Mouse (Mus musculus): ENCODE measurements around the gene Aacs. TPM values are rescaled to one million over a fixed set of nuclear protein-coding genes. Genes with fewer than 3 reads are reported as not detected.

Aacs gene
- polyA plus RNA-seq, 1 experiment from 2014 or later, result 63.6 TPM

- Histone ChIP-seq H3K9ac (replicated peaks; ENCODE audit: low read length) (no peak overlapping the region), H3K4me3 (replicated peaks; ENCODE audit: low read depth, low read length) (no peak overlapping the region), H3K9me3 (ENCODE audit: control insufficient read depth, low read length) (no peaks in the 10 kb centered on the region), H3K4me1 (ENCODE audit: control insufficient read depth, insufficient read depth, low read length) (no peaks in the 10 kb centered on the region), H3K27me3 (ENCODE audit: control insufficient read depth, insufficient read depth, low read length) (no peaks in the 10 kb centered on the region), H3K4me2 (ENCODE audit: low read length) (no peak overlapping the region), H3K36me3 (ENCODE audit: control insufficient read depth, insufficient read depth, low read length) (peaks cover 65% of the 10 kb centered on the region), H3K27ac (replicated peaks; ENCODE audit: low read depth, low read length) (no peak overlapping the region)
- no peak for ATAC-seq (ENCODE audit: low FRiP score, low TSS enrichment)
- no peak for DNase-seq
- 94% methylated on average over 10 of the region's 10 CpGs for WGBS
Measured at GRCm38 (mm10) chr5:125508006-125508405, 32.4 kb downstream of the Aacs start.

- no peaks in the 10 kb centered on the region for H3K4me1 ChIP-seq (ENCODE audit: control insufficient read depth, insufficient read depth, low read length)
- no peaks in the 10 kb centered on the region for H3K9me3 ChIP-seq (ENCODE audit: control insufficient read depth, low read length)
- no peak overlapping the region for H3K27ac ChIP-seq (replicated peaks; ENCODE audit: low read depth, low read length)
- no peaks in the 10 kb centered on the region for H3K27me3 ChIP-seq (ENCODE audit: control insufficient read depth, insufficient read depth, low read length)
- ATAC-seq (ENCODE audit: low FRiP score, low TSS enrichment) (no peak), DNase-seq (peak; percentile 61)
- 54% methylated on average over 5 of the region's 5 CpGs for WGBS
- no peak overlapping the region for H3K9ac ChIP-seq (replicated peaks; ENCODE audit: low read length)
- no peak overlapping the region for H3K4me3 ChIP-seq (replicated peaks; ENCODE audit: low read depth, low read length)
- peaks cover 69% of the 10 kb centered on the region for H3K36me3 ChIP-seq (ENCODE audit: control insufficient read depth, insufficient read depth, low read length)
- no peak overlapping the region for H3K4me2 ChIP-seq (ENCODE audit: low read length)
Measured at GRCm38 (mm10) chr5:125509541-125509940, 33.9 kb downstream of the Aacs start.

- H3K36me3 ChIP-seq (ENCODE audit: control insufficient read depth, insufficient read depth, low read length), result peaks cover 72% of the 10 kb centered on the region
- ATAC-seq (ENCODE audit: low FRiP score, low TSS enrichment) (no peak), DNase-seq (peak; percentile 52)
- H3K4me3 ChIP-seq (replicated peaks; ENCODE audit: low read depth, low read length), result no peak overlapping the region
- no peaks in the 10 kb centered on the region for H3K4me1 ChIP-seq (ENCODE audit: control insufficient read depth, insufficient read depth, low read length)
- 82% methylated on average over 12 of the region's 12 CpGs for WGBS
- no peak overlapping the region for H3K9ac ChIP-seq (replicated peaks; ENCODE audit: low read length)
- no peak overlapping the region; the same call in 1 of the 2 replicates for H3K27ac ChIP-seq (replicated peaks; ENCODE audit: low read depth, low read length)
- no peaks in the 10 kb centered on the region for H3K9me3 ChIP-seq (ENCODE audit: control insufficient read depth, low read length)
- no peaks in the 10 kb centered on the region for H3K27me3 ChIP-seq (ENCODE audit: control insufficient read depth, insufficient read depth, low read length)
- H3K4me2 ChIP-seq (ENCODE audit: low read length), result no peak overlapping the region
Measured at GRCm38 (mm10) chr5:125515006-125515405, 39.4 kb downstream of the Aacs start.

GRCm38 (mm10) chr5:125518640-125519039, 43.0 kb downstream of the Aacs start:
- Histone ChIP-seq H3K9me3 (ENCODE audit: control insufficient read depth, low read length) (no peaks in the 10 kb centered on the region), H3K9ac (replicated peaks; ENCODE audit: low read length) (no peak overlapping the region), H3K36me3 (ENCODE audit: control insufficient read depth, insufficient read depth, low read length) (peaks cover 39% of the 10 kb centered on the region), H3K27me3 (ENCODE audit: control insufficient read depth, insufficient read depth, low read length) (no peaks in the 10 kb centered on the region), H3K4me2 (ENCODE audit: low read length) (no peak overlapping the region), H3K4me3 (replicated peaks; ENCODE audit: low read depth, low read length) (no peak overlapping the region), H3K4me1 (ENCODE audit: control insufficient read depth, insufficient read depth, low read length) (no peaks in the 10 kb centered on the region), H3K27ac (replicated peaks; ENCODE audit: low read depth, low read length) (no peak overlapping the region)
- DNase-seq (peak; percentile 62), ATAC-seq (ENCODE audit: low FRiP score, low TSS enrichment) (no peak)
- 70% methylated on average over 5 of the region's 5 CpGs for WGBS

GRCm38 (mm10) chr5:125520930-125521590, 45.4 kb downstream of the Aacs start:
- H3K4me1 ChIP-seq (ENCODE audit: control insufficient read depth, insufficient read depth, low read length), result no peaks in the 10 kb centered on the region
- H3K9ac ChIP-seq (replicated peaks; ENCODE audit: low read length), result no peak overlapping the region
- no peak overlapping the region for H3K4me2 ChIP-seq (ENCODE audit: low read length)
- H3K4me3 ChIP-seq (replicated peaks; ENCODE audit: low read depth, low read length), result no peak overlapping the region
- ATAC-seq (ENCODE audit: low FRiP score, low TSS enrichment) (no peak), DNase-seq (no peak)
- H3K27me3 ChIP-seq (ENCODE audit: control insufficient read depth, insufficient read depth, low read length), result no peaks in the 10 kb centered on the region
- peaks cover 16% of the 10 kb centered on the region for H3K36me3 ChIP-seq (ENCODE audit: control insufficient read depth, insufficient read depth, low read length)
- 19% methylated on average over 15 of the region's 15 CpGs for WGBS
- H3K9me3 ChIP-seq (ENCODE audit: control insufficient read depth, low read length), result no peaks in the 10 kb centered on the region
- H3K27ac ChIP-seq (replicated peaks; ENCODE audit: low read depth, low read length), result no peak overlapping the region

- no peak for DNase-seq
- Histone ChIP-seq H3K36me3 (ENCODE audit: control insufficient read depth, insufficient read depth, low read length) (no peaks in the 10 kb centered on the region), H3K9me3 (ENCODE audit: control insufficient read depth, low read length) (no peaks in the 10 kb centered on the region), H3K27ac (replicated peaks; ENCODE audit: low read depth, low read length) (no peak overlapping the region), H3K4me2 (ENCODE audit: low read length) (no peak overlapping the region), H3K4me3 (replicated peaks; ENCODE audit: low read depth, low read length) (no peak overlapping the region), H3K27me3 (ENCODE audit: control insufficient read depth, insufficient read depth, low read length) (peaks cover 3% of the 10 kb centered on the region; the same call in 1 of the 2 replicates), H3K4me1 (ENCODE audit: control insufficient read depth, insufficient read depth, low read length) (no peaks in the 10 kb centered on the region), H3K9ac (replicated peaks; ENCODE audit: low read length) (no peak overlapping the region)
- WGBS, result 90% methylated on average over 2 of the region's 2 CpGs
- no peak for ATAC-seq (ENCODE audit: low FRiP score, low TSS enrichment)
Measured at GRCm38 (mm10) chr5:125523361-125523760, 47.7 kb downstream of the Aacs start.

GRCm38 (mm10) chr5:125525516-125525915, 49.9 kb downstream of the Aacs start:
- Histone ChIP-seq H3K4me2 (ENCODE audit: low read length) (no peak overlapping the region), H3K27ac (replicated peaks; ENCODE audit: low read depth, low read length) (no peak overlapping the region), H3K4me1 (ENCODE audit: control insufficient read depth, insufficient read depth, low read length) (no peaks in the 10 kb centered on the region), H3K36me3 (ENCODE audit: control insufficient read depth, insufficient read depth, low read length) (no peaks in the 10 kb centered on the region), H3K9ac (replicated peaks; ENCODE audit: low read length) (no peak overlapping the region), H3K27me3 (ENCODE audit: control insufficient read depth, insufficient read depth, low read length) (peaks cover 12% of the 10 kb centered on the region), H3K9me3 (ENCODE audit: control insufficient read depth, low read length) (no peaks in the 10 kb centered on the region), H3K4me3 (replicated peaks; ENCODE audit: low read depth, low read length) (no peak overlapping the region)
- DNase-seq, result no peak
- 67% methylated on average over 5 of the region's 5 CpGs for WGBS
- ATAC-seq (ENCODE audit: low FRiP score, low TSS enrichment), result no peak

GRCm38 (mm10) chr5:125526464-125526863, 50.9 kb downstream of the Aacs start:
- H3K27me3 ChIP-seq (ENCODE audit: control insufficient read depth, insufficient read depth, low read length), result peaks cover 12% of the 10 kb centered on the region
- H3K4me2 ChIP-seq (ENCODE audit: low read length), result no peak overlapping the region
- H3K4me3 ChIP-seq (replicated peaks; ENCODE audit: low read depth, low read length), result no peak overlapping the region
- DNase-seq (peak; percentile 29), ATAC-seq (ENCODE audit: low FRiP score, low TSS enrichment) (no peak)
- H3K4me1 ChIP-seq (ENCODE audit: control insufficient read depth, insufficient read depth, low read length), result 0 out of 2 replicates have a peak, but pooled peaks cover 3% of the 10 kb centered on the region
- H3K9me3 ChIP-seq (ENCODE audit: control insufficient read depth, low read length), result no peaks in the 10 kb centered on the region
- 74% methylated on average over 4 of the region's 4 CpGs for WGBS
- no peak overlapping the region for H3K27ac ChIP-seq (replicated peaks; ENCODE audit: low read depth, low read length)
- no peaks in the 10 kb centered on the region for H3K36me3 ChIP-seq (ENCODE audit: control insufficient read depth, insufficient read depth, low read length)
- H3K9ac ChIP-seq (replicated peaks; ENCODE audit: low read length), result no peak overlapping the region

GRCm38 (mm10) chr5:125529109-125529508, 53.5 kb downstream of the Aacs start:
- DNase-seq (peak; percentile 89), ATAC-seq (ENCODE audit: low FRiP score, low TSS enrichment) (no peak)
- H3K9ac ChIP-seq (replicated peaks; ENCODE audit: low read length), result no peak overlapping the region
- H3K4me2 ChIP-seq (ENCODE audit: low read length), result no peak overlapping the region
- H3K27me3 ChIP-seq (ENCODE audit: control insufficient read depth, insufficient read depth, low read length), result peaks cover 30% of the 10 kb centered on the region
- no peaks in the 10 kb centered on the region for H3K9me3 ChIP-seq (ENCODE audit: control insufficient read depth, low read length)
- H3K4me1 ChIP-seq (ENCODE audit: control insufficient read depth, insufficient read depth, low read length), result peaks cover 21% of the 10 kb centered on the region
- no peaks in the 10 kb centered on the region for H3K36me3 ChIP-seq (ENCODE audit: control insufficient read depth, insufficient read depth, low read length)
- no peak overlapping the region for H3K4me3 ChIP-seq (replicated peaks; ENCODE audit: low read depth, low read length)
- no peak overlapping the region for H3K27ac ChIP-seq (replicated peaks; ENCODE audit: low read depth, low read length)
- 3% methylated on average over 5 of the region's 5 CpGs for WGBS

Measured in midbrain, embryonic 14.5 days (tissue).